Mouse (Mus musculus) ES-E14 (cell line): ENCODE measurements around the gene Mrgpra2b.
"Not testable (repeated sequence)": the region's sequence is repeated elsewhere in the genome, so short reads cannot be mapped to it uniquely, and the experiment has no call there.

Experiments
- CHD2 ChIP-seq: IDR thresholded peaks from 2 replicates; pipeline ENCODE4 v1.6.1; 2014; ENCODE audit warnings: mild to moderate bottlenecking, low read depth, low read length, inconsistent platforms
- HCFC1 ChIP-seq: IDR thresholded peaks from 2 replicates; pipeline ENCODE4 v1.6.1; 2012; ENCODE audit warnings: low read length, inconsistent platforms, borderline replicate concordance; ENCODE audit not compliant: insufficient read depth
- ZNF384 ChIP-seq: IDR thresholded peaks from 2 replicates; pipeline ENCODE4 v1.6.1; 2012; ENCODE audit warnings: low read depth, low read length, inconsistent platforms

GRCm38 (mm10) chr7:47491266-47491665, 37.4 kb downstream of the Mrgpra2b start:
- not testable (repeated sequence) for TF ChIP-seq HCFC1, CHD2, ZNF384
